In genomic region chr3:127835594-127835993, GRCm38 (mm10) we compare ENCODE assay signal across 11 mouse cellular contexts. TPM values are rescaled to one million over a fixed set of nuclear protein-coding genes. Genes with fewer than 3 reads are reported as not detected.
DNase-seq lines count a peak whose midpoint lies in the region; ATAC-seq and TF ChIP-seq lines count a peak whose summit lies in the region.
"Had no signal": no experiment of that assay in that cellular context is flagged by ENCODE, and none has a peak within 500 bp of the region (broad histone marks: within the 10 kb centered on the region; RNA-seq: fewer than 3 reads in every experiment).

No protein-coding gene starts in this region.

- 0 out of 2 replicates have a peak, but pooled peaks cover 6% of the 10 kb centered on the region for H3K36me3 ChIP-seq in lung, embryonic 14.5 days (ENCODE audit: insufficient read depth)
- H3K36me3 ChIP-seq in forebrain, embryonic 13.5 days (ENCODE audit: poor library complexity, severe bottlenecking) = peaks cover 7% of the 10 kb centered on the region
- peaks cover 34% of the 10 kb centered on the region for H3K36me3 ChIP-seq in liver, embryonic 12.5 days
- no peaks in the 10 kb centered on the region for H3K36me3 ChIP-seq in neural tube, embryonic 14.5 days (ENCODE audit: control insufficient read depth, insufficient read depth, low read length)

- DNase-seq in lung, embryonic 14.5 days = no peak
- no peak for DNase-seq in lung, postnatal 14 days
- DNase-seq in cerebellum, adult 9-11 months = no peak
- DNase-seq in urinary bladder, postnatal 36 days (ENCODE audit: low spot score in 2 of 2) = no peak
- DNase-seq in adrenal gland, postnatal 36 days = no peak
- DNase-seq: adrenal gland, postnatal 25 days; lung, postnatal 36 days had no signal

- 81% methylated on average over 6 of the region's 6 CpGs for WGBS in lung, embryonic 14.5 days
- WGBS in forebrain, embryonic 13.5 days = 86% methylated on average over 6 of the region's 6 CpGs
- 60% methylated on average over 6 of the region's 6 CpGs for WGBS in liver, embryonic 12.5 days (ENCODE audit: insufficient replicate concordance)
- 86% methylated on average over 6 of the region's 6 CpGs for WGBS in neural tube, embryonic 14.5 days

- H3K9me3 ChIP-seq in lung, embryonic 14.5 days (ENCODE audit: low read depth, low read length) = no peaks in the 10 kb centered on the region
- H3K9me3 ChIP-seq in forebrain, embryonic 13.5 days (replicated peaks) = no peaks in the 10 kb centered on the region
- no peaks in the 10 kb centered on the region for H3K9me3 ChIP-seq in liver, embryonic 12.5 days (replicated peaks)
- no peaks in the 10 kb centered on the region for H3K9me3 ChIP-seq in neural tube, embryonic 14.5 days (ENCODE audit: control insufficient read depth, low read length)

- H3K4me3 ChIP-seq in lung, embryonic 14.5 days (ENCODE audit: low read depth, low read length) = no peak overlapping the region
- no peak overlapping the region; the same call in 1 of the 2 replicates for H3K4me3 ChIP-seq in forebrain, embryonic 13.5 days
- peak overlapping the region; percentile 95 for H3K4me3 ChIP-seq in liver, embryonic 12.5 days
- no peak overlapping the region for H3K4me3 ChIP-seq in neural tube, embryonic 14.5 days (ENCODE audit: low read depth, low read length)

- H3K4me2 ChIP-seq in lung, embryonic 14.5 days = peak overlapping the region; percentile 91
- peak overlapping the region; percentile 87 for H3K4me2 ChIP-seq in forebrain, embryonic 13.5 days
- H3K4me2 ChIP-seq in liver, embryonic 12.5 days = peak overlapping the region; percentile 85
- peak overlapping the region; percentile 76; the same call in 1 of the 2 replicates for H3K4me2 ChIP-seq in neural tube, embryonic 14.5 days (ENCODE audit: low read depth, low read length)

- ATAC-seq in lung, embryonic 14.5 days (ENCODE audit: insufficient read depth) = no peak
- no peak for ATAC-seq in forebrain, embryonic 13.5 days
- ATAC-seq in liver, embryonic 12.5 days = no peak
- ATAC-seq in neural tube, embryonic 14.5 days (ENCODE audit: low read depth) = no peak

- no peak for TF ChIP-seq CTCF in lung, embryonic 14.5 days (IDR thresholded peaks at IDR 0.05; ENCODE audit: low read depth)

- H3K9ac ChIP-seq in lung, embryonic 14.5 days = no peak overlapping the region
- 0 out of 2 replicates have a peak overlapping the region, but pooled peaks have one; percentile 95 for H3K9ac ChIP-seq in forebrain, embryonic 13.5 days
- no peak overlapping the region for H3K9ac ChIP-seq in liver, embryonic 12.5 days
- H3K9ac ChIP-seq in neural tube, embryonic 14.5 days (replicated peaks; ENCODE audit: low read depth, low read length) = no peak overlapping the region; the same call in 1 of the 2 replicates

- no peak overlapping the region for H3K27ac ChIP-seq in lung, embryonic 14.5 days (ENCODE audit: low read depth)
- no peak overlapping the region for H3K27ac ChIP-seq in forebrain, embryonic 13.5 days
- H3K27ac ChIP-seq in liver, embryonic 12.5 days = no peak overlapping the region
- no peak overlapping the region for H3K27ac ChIP-seq in neural tube, embryonic 14.5 days (ENCODE audit: low read depth, low read length)

- H3K4me1 ChIP-seq in lung, embryonic 14.5 days (ENCODE audit: insufficient read depth) = peaks cover 5% of the 10 kb centered on the region; the same call in 1 of the 2 replicates
- H3K4me1 ChIP-seq in forebrain, embryonic 13.5 days = peaks cover 31% of the 10 kb centered on the region
- H3K4me1 ChIP-seq in liver, embryonic 12.5 days = peaks cover 49% of the 10 kb centered on the region
- peaks cover 19% of the 10 kb centered on the region; the same call in 1 of the 2 replicates for H3K4me1 ChIP-seq in neural tube, embryonic 14.5 days (ENCODE audit: control insufficient read depth, insufficient read depth, low read length)

- H3K27me3 ChIP-seq in lung, embryonic 14.5 days (ENCODE audit: insufficient read depth, low read length) = no peaks in the 10 kb centered on the region
- no peaks in the 10 kb centered on the region for H3K27me3 ChIP-seq in forebrain, embryonic 13.5 days
- H3K27me3 ChIP-seq in liver, embryonic 12.5 days (replicated peaks) = no peaks in the 10 kb centered on the region
- 0 out of 2 replicates have a peak, but pooled peaks cover 3% of the 10 kb centered on the region for H3K27me3 ChIP-seq in neural tube, embryonic 14.5 days (ENCODE audit: control insufficient read depth, insufficient read depth, low read length)

RNA-seq across cellular contexts. Expression of gene Ap1ar, which starts 1.7 kb away (rescaled TPM):
- polyA plus RNA-seq in lung, embryonic 14.5 days (2014; fragmentation: Nextera tagmentation; extraction: Ambion mirVana) = 56.5 and 69.5 TPM in 2 replicates
- polyA plus RNA-seq in forebrain, embryonic 13.5 days (2015; fragmentation: Nextera tagmentation; extraction: Ambion mirVana) = 62.3 and 73.0 TPM in 2 replicates
- 37.3 and 39.3 TPM in 2 replicates for polyA plus RNA-seq in liver, embryonic 12.5 days (2016; fragmentation: Nextera tagmentation; extraction: Ambion mirVana)
- polyA plus RNA-seq in neural tube, embryonic 14.5 days (2014; fragmentation: Nextera tagmentation; extraction: Ambion mirVana) = 97.9 and 115 TPM in 2 replicates
- total RNA-seq in adrenal gland, postnatal 36 days (2021) = 10 to 100 TPM; 35.6 to 37.3 TPM

RNA-seq across cellular contexts. Expression of gene Tifa, which starts 46.0 kb away (rescaled TPM):
- 4.3 and 6.1 TPM in 2 replicates for polyA plus RNA-seq in lung, embryonic 14.5 days (2014; fragmentation: Nextera tagmentation; extraction: Ambion mirVana)
- polyA plus RNA-seq in forebrain, embryonic 13.5 days (2015; fragmentation: Nextera tagmentation; extraction: Ambion mirVana) = 4.9 and 5.0 TPM in 2 replicates
- 12.8 and 13.7 TPM in 2 replicates for polyA plus RNA-seq in liver, embryonic 12.5 days (2016; fragmentation: Nextera tagmentation; extraction: Ambion mirVana)
- 2.5 and 3.2 TPM in 2 replicates for polyA plus RNA-seq in neural tube, embryonic 14.5 days (2014; fragmentation: Nextera tagmentation; extraction: Ambion mirVana)
- total RNA-seq in adrenal gland, postnatal 36 days (2021) = 1 to 10 TPM; 4.4 to 4.9 TPM
- total RNA-seq: ES-E14 had no signal

RNA-seq across cellular contexts. Expression of gene Alpk1, which starts 55.3 kb away (rescaled TPM):
- 1.3 and 1.5 TPM in 2 replicates for polyA plus RNA-seq in lung, embryonic 14.5 days (2014; fragmentation: Nextera tagmentation; extraction: Ambion mirVana)
- 1.1 and 1.4 TPM in 2 replicates for polyA plus RNA-seq in forebrain, embryonic 13.5 days (2015; fragmentation: Nextera tagmentation; extraction: Ambion mirVana)
- polyA plus RNA-seq in liver, embryonic 12.5 days (2016; fragmentation: Nextera tagmentation; extraction: Ambion mirVana) = 0.44 and 0.64 TPM in 2 replicates
- polyA plus RNA-seq in neural tube, embryonic 14.5 days (2014; fragmentation: Nextera tagmentation; extraction: Ambion mirVana) = 0.31 and 0.54 TPM in 2 replicates
- total RNA-seq in adrenal gland, postnatal 36 days (2021) = 10 to 100 TPM in 1 of 2 experiments, 1 to 10 TPM in 1; 9.4 to 12.7 TPM
